Mouse (Mus musculus) cerebellum, adult 2 months (tissue): ENCODE measurements around the gene Cd81.

ENCODE experiments used
- CTCF ChIP-seq: fragments of 200-500 bp; IDR thresholded peaks from 2 replicates; pipeline ENCODE4 v1.5.1; 2011; ENCODE audit warnings: low read depth, mild to moderate bottlenecking, control low read depth, low read length, moderate library complexity, borderline replicate concordance; ENCODE audit not compliant: insufficient read depth
- POLR2A ChIP-seq: fragments of 200-500 bp; IDR thresholded peaks from 2 replicates; pipeline ENCODE4 v1.6.1; 2011; ENCODE audit warnings: low read length, control low read depth, borderline replicate concordance; ENCODE audit not compliant: insufficient read depth

GRCm38 (mm10) chr7:143017181-143017580, 35.4 kb upstream of the Cd81 start:
- TF ChIP-seq CTCF (no peak), POLR2A (no peak)
